Mouse (Mus musculus) small intestine, adult 2 months (tissue): Measurements from ENCODE around the gene Tmem125.

Experiments used
- CTCF ChIP-seq: fragments of 200-500 bp; IDR thresholded peaks from 2 replicates; pipeline ENCODE4 v1.5.1; 2012; ENCODE audit warnings: low read depth, mild to moderate bottlenecking, control low read depth, inconsistent platforms, low read length, moderate library complexity, mixed read lengths; ENCODE audit not compliant: insufficient replicate concordance, insufficient read length; ENCODE audit errors: extremely low read depth
- POLR2A ChIP-seq: fragments of 200-500 bp; IDR thresholded peaks from 2 replicates; pipeline ENCODE4 v1.6.1; 2012; ENCODE audit warnings: low read depth, mild to moderate bottlenecking, control low read depth, inconsistent platforms, low read length, moderate library complexity

DNA sequence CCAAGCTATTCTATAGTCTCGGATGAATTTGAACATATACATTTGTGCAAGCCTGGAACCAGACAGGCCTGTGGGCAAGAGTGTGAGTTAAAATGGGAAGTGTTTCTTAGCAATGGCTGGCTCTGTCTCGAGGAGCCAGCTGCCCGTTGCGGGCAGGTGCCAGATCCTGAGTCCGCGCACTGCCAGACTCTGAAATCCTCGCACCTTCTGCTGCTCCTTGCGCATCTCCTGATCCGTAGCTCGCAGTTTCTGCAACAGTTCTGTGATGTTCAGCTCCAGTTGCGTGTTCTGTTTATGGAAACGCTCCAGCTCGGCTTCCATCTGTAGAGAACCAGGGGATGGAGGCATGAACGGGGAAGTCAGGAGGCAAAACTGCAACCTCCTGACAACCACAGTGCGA, 27.6 kb upstream of the Tmem125 start:
- TF ChIP-seq POLR2A (no peak), CTCF (no peak)
